Mouse (Mus musculus) forebrain, embryonic 12.5 days (tissue): Measurements from ENCODE around the gene Igfn1. TPM values are rescaled to one million over a fixed set of nuclear protein-coding genes. Genes with fewer than 3 reads are reported as not detected.

Experiments used
- ATAC-seq: fragments of 200-750 bp; cut with Nextera tagmentation; 2 replicates; pipeline ENCODE4 v1.8.0; 2017; ENCODE audit warnings: moderate TSS enrichment; ENCODE audit not compliant: low FRiP score
- H3K27ac ChIP-seq: fragments of 300-500 bp; sonication (generic); 2 replicates; pipeline ENCODE4 v1.5.1; 2016; ENCODE audit warnings: mild to moderate bottlenecking
- H3K27me3 ChIP-seq: fragments of 300-500 bp; sonication (generic); 2 replicates; pipeline ENCODE4 v1.6.1; 2016; ENCODE audit warnings: mild to moderate bottlenecking
- H3K36me3 ChIP-seq: fragments of 300-500 bp; sonication (generic); replicated peaks from 2 replicates; pipeline ENCODE4 v1.6.1; 2016; ENCODE audit warnings: mild to moderate bottlenecking
- H3K4me1 ChIP-seq: fragments of 300-500 bp; sonication (generic); 2 replicates; pipeline ENCODE4 v1.6.1; 2016
- H3K4me2 ChIP-seq: fragments of 300-500 bp; sonication (generic); 2 replicates; pipeline ENCODE4 v1.6.1; 2016; ENCODE audit warnings: mild to moderate bottlenecking, moderate library complexity
- H3K4me3 ChIP-seq: fragments of 300-500 bp; sonication (generic); replicated peaks from 2 replicates; pipeline ENCODE4 v1.5.1; 2016; ENCODE audit warnings: mild to moderate bottlenecking
- H3K9ac ChIP-seq: fragments of 300-500 bp; sonication (generic); 2 replicates; pipeline ENCODE4 v1.6.1; 2016; ENCODE audit warnings: mild to moderate bottlenecking
- H3K9me3 ChIP-seq: fragments of 300-500 bp; sonication (generic); 2 replicates; pipeline ENCODE4 v1.6.1; 2016
- WGBS: fragments of 180-500 bp; shearing (Covaris S2); methylation state at CpG from one replicate; pipeline ENCODE4 v1.1.7; 2016; 5-methylcytosine and 5-hydroxymethylcytosine counted together
- polyA plus RNA-seq: library from polyadenylated mRNA; unstranded; fragments of >200 nt; fragmentation: Nextera tagmentation; extraction: Ambion mirVana; gene quantifications from 2 replicates; pipeline ENCODE4 v1.2.1, GENCODE M21; 2016

Gene Igfn1
- polyA plus RNA-seq, 1 experiment from 2014 or later = not detected

GRCm38 (mm10) chr1:136001438-136001837 is 4.7 kb downstream of the Igfn1 start:
- WGBS = 90% methylated on average over 2 of the region's 2 CpGs
- H3K9ac ChIP-seq = no peak overlapping the region
- H3K36me3 ChIP-seq = no peaks in the 10 kb centered on the region
- H3K27me3 ChIP-seq = peaks cover 14% of the 10 kb centered on the region
- H3K4me2 ChIP-seq = no peak overlapping the region
- no peak overlapping the region for H3K4me3 ChIP-seq
- no peak for ATAC-seq
- H3K4me1 ChIP-seq = no peaks in the 10 kb centered on the region
- no peak overlapping the region for H3K27ac ChIP-seq
- no peaks in the 10 kb centered on the region for H3K9me3 ChIP-seq

GRCm38 (mm10) chr1:135999720-136000287 is 6.3 kb downstream of the Igfn1 start:
- Histone ChIP-seq H3K4me1 (no peaks in the 10 kb centered on the region), H3K27ac (no peak overlapping the region), H3K4me3 (no peak overlapping the region), H3K36me3 (no peaks in the 10 kb centered on the region), H3K27me3 (peaks cover 8% of the 10 kb centered on the region), H3K9me3 (no peaks in the 10 kb centered on the region), H3K4me2 (no peak overlapping the region), H3K9ac (no peak overlapping the region)
- 62% methylated on average over 8 of the region's 8 CpGs for WGBS
- no peak for ATAC-seq

GRCm38 (mm10) chr1:135997537-135997936 is 8.6 kb downstream of the Igfn1 start:
- ATAC-seq = no peak
- H3K36me3 ChIP-seq = no peaks in the 10 kb centered on the region
- H3K27ac ChIP-seq = no peak overlapping the region
- no peak overlapping the region for H3K4me3 ChIP-seq
- H3K4me2 ChIP-seq = no peak overlapping the region
- H3K27me3 ChIP-seq = peaks cover 4% of the 10 kb centered on the region; the same call in 1 of the 2 replicates
- H3K4me1 ChIP-seq = no peaks in the 10 kb centered on the region
- no peaks in the 10 kb centered on the region for H3K9me3 ChIP-seq
- no peak overlapping the region for H3K9ac ChIP-seq
- WGBS = 73% methylated on average over 7 of the region's 7 CpGs

- Histone ChIP-seq H3K4me3 (no peak overlapping the region), H3K36me3 (no peaks in the 10 kb centered on the region), H3K4me2 (no peak overlapping the region), H3K27me3 (peaks cover 7% of the 10 kb centered on the region; the same call in 1 of the 2 replicates), H3K4me1 (no peaks in the 10 kb centered on the region), H3K27ac (no peak overlapping the region), H3K9ac (no peak overlapping the region), H3K9me3 (no peaks in the 10 kb centered on the region)
- WGBS = 77% methylated on average over 4 of the region's 4 CpGs
- no peak for ATAC-seq
These were observed 12.7 kb downstream of the Igfn1 start for GRCm38 (mm10) chr1:135993470-135993869.

- Histone ChIP-seq H3K27me3 (peaks cover 4% of the 10 kb centered on the region; the same call in 1 of the 2 replicates), H3K36me3 (no peaks in the 10 kb centered on the region), H3K9me3 (no peaks in the 10 kb centered on the region), H3K27ac (no peak overlapping the region), H3K4me3 (no peak overlapping the region), H3K4me1 (no peaks in the 10 kb centered on the region), H3K9ac (no peak overlapping the region), H3K4me2 (no peak overlapping the region)
- ATAC-seq = no peak
These were observed 16.3 kb downstream of the Igfn1 start for GRCm38 (mm10) chr1:135989876-135990275.

- 72% methylated on average over 5 of the region's 5 CpGs for WGBS
- no peak overlapping the region for H3K4me2 ChIP-seq
- H3K27me3 ChIP-seq = peaks cover under 1% of the 10 kb centered on the region; the same call in 1 of the 2 replicates
- H3K9me3 ChIP-seq = no peaks in the 10 kb centered on the region
- H3K4me3 ChIP-seq = no peak overlapping the region
- H3K4me1 ChIP-seq = no peaks in the 10 kb centered on the region
- H3K27ac ChIP-seq = no peak overlapping the region
- H3K9ac ChIP-seq = no peak overlapping the region
- no peaks in the 10 kb centered on the region for H3K36me3 ChIP-seq
- no peak for ATAC-seq
These were observed 22.0 kb downstream of the Igfn1 start for GRCm38 (mm10) chr1:135984105-135984504.

- no peak overlapping the region for H3K27ac ChIP-seq
- ATAC-seq = no peak
- H3K36me3 ChIP-seq = no peaks in the 10 kb centered on the region
- H3K9me3 ChIP-seq = no peaks in the 10 kb centered on the region
- H3K4me2 ChIP-seq = no peak overlapping the region
- no peak overlapping the region for H3K9ac ChIP-seq
- no peaks in the 10 kb centered on the region for H3K4me1 ChIP-seq
- no peaks in the 10 kb centered on the region for H3K27me3 ChIP-seq
- H3K4me3 ChIP-seq = no peak overlapping the region
- WGBS = 96% methylated on average over 3 of the region's 3 CpGs
These were observed 33.6 kb downstream of the Igfn1 start for GRCm38 (mm10) chr1:135972576-135972975.

- H3K27me3 ChIP-seq = no peaks in the 10 kb centered on the region
- 52% methylated on average over 2 of the region's 2 CpGs for WGBS
- no peak overlapping the region for H3K27ac ChIP-seq
- no peaks in the 10 kb centered on the region for H3K4me1 ChIP-seq
- no peak overlapping the region for H3K4me3 ChIP-seq
- H3K9me3 ChIP-seq = no peaks in the 10 kb centered on the region
- H3K4me2 ChIP-seq = no peak overlapping the region
- no peaks in the 10 kb centered on the region for H3K36me3 ChIP-seq
- H3K9ac ChIP-seq = no peak overlapping the region
- no peak for ATAC-seq
These were observed 35.7 kb downstream of the Igfn1 start for GRCm38 (mm10) chr1:135970486-135970885.

GRCm38 (mm10) chr1:135967739-135968138 is 38.4 kb downstream of the Igfn1 start:
- Histone ChIP-seq H3K4me2 (no peak overlapping the region), H3K36me3 (no peaks in the 10 kb centered on the region), H3K27me3 (no peaks in the 10 kb centered on the region), H3K9me3 (no peaks in the 10 kb centered on the region), H3K4me3 (no peak overlapping the region), H3K9ac (no peak overlapping the region), H3K27ac (no peak overlapping the region), H3K4me1 (no peaks in the 10 kb centered on the region)
- no peak for ATAC-seq
- WGBS = 84% methylated on average over 4 of the region's 4 CpGs

- ATAC-seq = no peak
- Histone ChIP-seq H3K27me3 (0 out of 2 replicates have a peak, but pooled peaks cover 4% of the 10 kb centered on the region), H3K4me1 (no peaks in the 10 kb centered on the region), H3K27ac (no peak overlapping the region), H3K9me3 (no peaks in the 10 kb centered on the region), H3K36me3 (no peaks in the 10 kb centered on the region), H3K4me3 (no peak overlapping the region), H3K4me2 (no peak overlapping the region), H3K9ac (no peak overlapping the region)
- WGBS = 72% methylated on average over 11 of the region's 11 CpGs
These were observed 41.6 kb downstream of the Igfn1 start for GRCm38 (mm10) chr1:135964561-135964960.

GRCm38 (mm10) chr1:135963177-135963576 is 43.0 kb downstream of the Igfn1 start:
- no peak overlapping the region for H3K27ac ChIP-seq
- no peaks in the 10 kb centered on the region for H3K36me3 ChIP-seq
- 76% methylated on average over 5 of the region's 5 CpGs for WGBS
- H3K9ac ChIP-seq = no peak overlapping the region
- no peak overlapping the region for H3K4me2 ChIP-seq
- no peaks in the 10 kb centered on the region for H3K4me1 ChIP-seq
- ATAC-seq = no peak
- no peaks in the 10 kb centered on the region for H3K9me3 ChIP-seq
- H3K27me3 ChIP-seq = 0 out of 2 replicates have a peak, but pooled peaks cover 4% of the 10 kb centered on the region
- no peak overlapping the region for H3K4me3 ChIP-seq

- no peaks in the 10 kb centered on the region for H3K4me1 ChIP-seq
- H3K27ac ChIP-seq = no peak overlapping the region
- H3K9ac ChIP-seq = no peak overlapping the region
- no peaks in the 10 kb centered on the region for H3K36me3 ChIP-seq
- no peaks in the 10 kb centered on the region for H3K9me3 ChIP-seq
- no peak overlapping the region for H3K4me3 ChIP-seq
- ATAC-seq = no peak
- peaks cover 4% of the 10 kb centered on the region; the same call in 1 of the 2 replicates for H3K27me3 ChIP-seq
- 55% methylated on average over 4 of the region's 4 CpGs for WGBS
- no peak overlapping the region for H3K4me2 ChIP-seq
These were observed 47.7 kb downstream of the Igfn1 start for GRCm38 (mm10) chr1:135958483-135958882.

GRCm38 (mm10) chr1:135948871-135949270 is 57.3 kb downstream of the Igfn1 start:
- ATAC-seq = no peak
- no peak overlapping the region for H3K4me3 ChIP-seq
- H3K9me3 ChIP-seq = no peaks in the 10 kb centered on the region
- H3K27ac ChIP-seq = no peak overlapping the region
- no peak overlapping the region for H3K4me2 ChIP-seq
- 0 out of 2 replicates have a peak, but pooled peaks cover 2% of the 10 kb centered on the region for H3K4me1 ChIP-seq
- 65% methylated on average over 2 of the region's 2 CpGs for WGBS
- no peaks in the 10 kb centered on the region for H3K36me3 ChIP-seq
- H3K9ac ChIP-seq = no peak overlapping the region
- H3K27me3 ChIP-seq = peaks cover 4% of the 10 kb centered on the region; the same call in 1 of the 2 replicates
